Mouse (Mus musculus) heart, embryonic 14.5 days (tissue): Measurements from ENCODE around the gene Rrp12. TPM values are rescaled to one million over a fixed set of nuclear protein-coding genes. Genes with fewer than 3 reads are reported as not detected.
"Not testable (repeated sequence)": the region's sequence is repeated elsewhere in the genome, so short reads cannot be mapped to it uniquely, and the experiment has no call there.

Source experiments
- ATAC-seq: fragments of 200-750 bp; cut with Nextera tagmentation; 2 replicates; pipeline ENCODE4 v1.8.0; 2017; ENCODE audit warnings: low read depth, moderate TSS enrichment; ENCODE audit not compliant: insufficient number of reproducible peaks, insufficient read depth, low FRiP score
- H3K27ac ChIP-seq, 2 experiments: fragments of 200-500 bp in 1 of 2; fragments of 300-500 bp in 1 of 2; sonication (generic) in 1 of 2; replicated peaks in 1 of 2; 2 replicates each; pipeline ENCODE4 v1.5.1; 2012 to 2014; ENCODE audit warnings: low read depth in 2 of 2, low read length in 2 of 2, control low read depth in 1 of 2, mild to moderate bottlenecking in 1 of 2, mixed read lengths in 1 of 2; ENCODE audit not compliant: control insufficient read depth in 1 of 2, insufficient read depth in 1 of 2
- H3K27me3 ChIP-seq: fragments of 300-500 bp; sonication (generic); 2 replicates; pipeline ENCODE4 v1.6.1; 2014; ENCODE audit warnings: mild to moderate bottlenecking, low read length, control low read depth; ENCODE audit not compliant: control insufficient read depth, insufficient read depth
- H3K36me3 ChIP-seq: fragments of 300-500 bp; sonication (generic); 2 replicates; pipeline ENCODE4 v1.6.1; 2014; ENCODE audit warnings: mild to moderate bottlenecking, control low read depth, low read length, mixed read lengths; ENCODE audit not compliant: control insufficient read depth, insufficient read depth
- H3K4me1 ChIP-seq, 2 experiments: fragments of 200-500 bp in 1 of 2; fragments of 300-500 bp in 1 of 2; sonication (generic) in 1 of 2; 2 replicates each; pipeline ENCODE4 v1.6.1; 2012 to 2014; ENCODE audit warnings: low read length in 2 of 2, control low read depth in 1 of 2, mixed read lengths in 1 of 2; ENCODE audit not compliant: control insufficient read depth in 2 of 2, insufficient read depth in 2 of 2
- H3K4me2 ChIP-seq: fragments of 300-500 bp; sonication (generic); 2 replicates; pipeline ENCODE4 v1.6.1; 2014; ENCODE audit warnings: mild to moderate bottlenecking, low read length
- H3K4me3 ChIP-seq, 2 experiments: fragments of 200-500 bp in 1 of 2; fragments of 300-500 bp in 1 of 2; sonication (generic) in 1 of 2; 2 replicates each; pipeline ENCODE4 v1.5.1; 2012 to 2014; ENCODE audit warnings: low read length in 2 of 2, mild to moderate bottlenecking in 2 of 2, control low read depth in 1 of 2, low read depth in 1 of 2, moderate library complexity in 1 of 2; ENCODE audit not compliant: control insufficient read depth in 1 of 2, insufficient read depth in 1 of 2
- H3K9ac ChIP-seq: fragments of 300-500 bp; sonication (generic); 2 replicates; pipeline ENCODE4 v1.6.1; 2014; ENCODE audit warnings: mild to moderate bottlenecking, low read length
- H3K9me3 ChIP-seq: fragments of 300-500 bp; sonication (generic); 2 replicates; pipeline ENCODE4 v1.6.1; 2016; ENCODE audit warnings: low read length, control low read depth; ENCODE audit not compliant: control insufficient read depth
- WGBS: fragments of 180-500 bp; shearing (Covaris S2); extraction: QIAGEN DNeasy Blood & Tissue Kit; methylation state at CpG from one replicate; pipeline ENCODE4 v1.1.7; 2014; 5-methylcytosine and 5-hydroxymethylcytosine counted together
- polyA plus RNA-seq: library from polyadenylated mRNA; unstranded; fragments of >200 nt; fragmentation: Nextera tagmentation; extraction: Ambion mirVana; gene quantifications from 2 replicates; pipeline ENCODE4 v1.2.1, GENCODE M21; 2014

The Rrp12 gene
- polyA plus RNA-seq, 1 experiment from 2014 or later: 5.8 TPM

- Histone ChIP-seq H3K27ac (no peak overlapping the region), H3K4me3 (no peak overlapping the region), H3K36me3 (no peaks in the 10 kb centered on the region), H3K9me3 (no peaks in the 10 kb centered on the region), H3K4me1 (peaks cover 6 to 7% of the 10 kb centered on the region in 2 experiments; a peak in 3 of 4 replicates), H3K27me3 (no peaks in the 10 kb centered on the region; the same call in 1 of the 2 replicates), H3K4me2 (no peak overlapping the region), H3K9ac (no peak overlapping the region)
- no peak for ATAC-seq
- WGBS: 37% methylated on average over 14 of the region's 14 CpGs
Observed at GRCm38 (mm10) chr19:41850719-41851543, 45.0 kb downstream of the Rrp12 start.

DNA sequence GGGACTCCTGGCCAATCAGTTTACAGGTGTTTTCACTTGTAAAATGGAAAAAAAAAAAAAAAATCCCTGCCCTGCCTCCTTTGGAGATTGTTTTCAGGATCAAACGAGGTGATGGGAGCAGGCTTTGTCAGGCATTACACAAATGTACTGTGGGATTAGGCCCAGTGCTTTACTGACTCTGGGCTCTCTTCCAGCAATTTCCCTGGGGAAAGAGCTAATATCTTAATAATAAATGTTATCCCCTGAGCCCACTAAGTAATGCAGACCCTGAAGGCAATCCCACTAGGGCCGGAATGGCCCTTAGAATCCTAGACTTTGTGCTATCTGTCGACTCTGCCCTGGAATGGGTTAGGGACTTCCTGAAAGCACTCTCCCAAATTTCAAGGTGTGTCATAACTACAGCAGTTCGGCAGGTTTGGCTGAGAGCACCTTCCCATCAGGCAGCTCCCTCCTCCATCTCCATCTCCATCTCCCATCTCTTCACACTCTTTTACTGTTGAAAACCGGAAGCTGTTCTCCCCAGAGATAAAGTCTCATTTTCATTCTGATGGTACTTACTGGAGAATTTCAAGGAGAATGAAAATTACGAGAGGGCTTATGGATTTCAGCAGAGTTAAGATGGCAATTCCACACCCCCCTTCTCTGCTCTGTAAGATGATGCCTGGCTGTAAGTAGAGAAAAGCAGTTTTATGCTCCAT, 45.8 kb downstream of the Rrp12 start:
- no peak for ATAC-seq
- Histone ChIP-seq H3K9ac (no peak overlapping the region), H3K27ac (no peak overlapping the region), H3K36me3 (no peaks in the 10 kb centered on the region), H3K4me3 (no peak overlapping the region), H3K27me3 (no peaks in the 10 kb centered on the region; the same call in 1 of the 2 replicates), H3K4me2 (no peak overlapping the region), H3K4me1 (peaks cover 7 to 9% of the 10 kb centered on the region in 2 experiments; a peak in 3 of 4 replicates), H3K9me3 (no peaks in the 10 kb centered on the region)
- WGBS: 44% methylated on average over 6 of the region's 6 CpGs

GRCm38 (mm10) chr19:41847992-41848851, 47.8 kb downstream of the Rrp12 start, which contains the start of gene Frat2:
Frat2 (minus strand) TSS chr19:41848132.
- no peaks in the 10 kb centered on the region; the same call in 1 of the 2 replicates for H3K27me3 ChIP-seq
- under 1% methylated on average over 72 of the region's 72 CpGs for WGBS
- H3K4me2 ChIP-seq: peak within 1 kb of the TSS; percentile 97
- no peaks in the 10 kb centered on the region for H3K9me3 ChIP-seq
- no peaks in the 10 kb centered on the region for H3K36me3 ChIP-seq
- peak within 1 kb of the TSS; percentile 78 for H3K9ac ChIP-seq
- peaks cover 7 to 9% of the 10 kb centered on the region in 2 experiments; a peak in 3 of 4 replicates for H3K4me1 ChIP-seq
- ATAC-seq: peak; percentile 95
- H3K4me3 ChIP-seq: peak within 1 kb of the TSS; percentile 63 to 64
- H3K27ac ChIP-seq: peak within 1 kb of the TSS; percentile 88 to 92

DNA sequence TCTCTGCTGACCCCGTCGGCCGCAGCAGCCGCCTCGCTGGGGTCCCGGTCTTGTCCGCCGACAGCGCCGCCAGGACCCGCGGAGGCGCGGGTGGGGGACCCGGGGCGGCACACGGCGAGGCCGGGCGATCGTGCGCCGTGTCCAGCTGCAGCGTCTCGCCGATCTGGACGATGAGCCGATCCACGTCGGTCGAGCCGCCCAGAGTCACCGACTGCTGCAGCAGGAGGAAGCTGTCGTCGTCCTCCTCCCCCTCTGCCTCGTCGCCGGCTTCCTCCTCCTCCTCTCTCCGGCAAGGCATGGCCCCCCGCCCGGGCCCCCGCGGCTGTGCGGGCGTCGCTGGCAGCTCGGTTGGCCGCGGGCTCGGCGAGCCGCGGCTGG, 48.4 kb downstream of the Rrp12 start:
- H3K27me3 ChIP-seq, H3K36me3 ChIP-seq, H3K4me1 ChIP-seq, H3K9me3 ChIP-seq: not testable (repeated sequence)
- Histone ChIP-seq H3K4me2 (peak overlapping the region; percentile 97), H3K4me3 (peak overlapping the region; percentile 63 to 64), H3K27ac (peak overlapping the region; percentile 34 to 88; a peak in 3 of 4 replicates), H3K9ac (peak overlapping the region; percentile 78)
- 4% methylated on average over 16 of the region's 53 CpGs for WGBS
- peak; percentile 35 for ATAC-seq

GRCm38 (mm10) chr19:41847091-41847581, 48.8 kb downstream of the Rrp12 start:
- Histone ChIP-seq H3K4me2 (peak overlapping the region; percentile 97), H3K27me3 (no peaks in the 10 kb centered on the region; the same call in 1 of the 2 replicates), H3K4me3 (peak overlapping the region; percentile 63 to 64), H3K36me3 (no peaks in the 10 kb centered on the region), H3K9me3 (no peaks in the 10 kb centered on the region), H3K4me1 (peaks cover 7 to 9% of the 10 kb centered on the region in 2 experiments; a peak in 3 of 4 replicates), H3K27ac (peak overlapping the region; percentile 3 to 88; a peak in 3 of 4 replicates), H3K9ac (peak overlapping the region; percentile 78)
- ATAC-seq: peak; percentile 14; the same call in 1 of the 2 replicates
- WGBS: 0% methylated on average over 59 of the region's 64 CpGs

DNA sequence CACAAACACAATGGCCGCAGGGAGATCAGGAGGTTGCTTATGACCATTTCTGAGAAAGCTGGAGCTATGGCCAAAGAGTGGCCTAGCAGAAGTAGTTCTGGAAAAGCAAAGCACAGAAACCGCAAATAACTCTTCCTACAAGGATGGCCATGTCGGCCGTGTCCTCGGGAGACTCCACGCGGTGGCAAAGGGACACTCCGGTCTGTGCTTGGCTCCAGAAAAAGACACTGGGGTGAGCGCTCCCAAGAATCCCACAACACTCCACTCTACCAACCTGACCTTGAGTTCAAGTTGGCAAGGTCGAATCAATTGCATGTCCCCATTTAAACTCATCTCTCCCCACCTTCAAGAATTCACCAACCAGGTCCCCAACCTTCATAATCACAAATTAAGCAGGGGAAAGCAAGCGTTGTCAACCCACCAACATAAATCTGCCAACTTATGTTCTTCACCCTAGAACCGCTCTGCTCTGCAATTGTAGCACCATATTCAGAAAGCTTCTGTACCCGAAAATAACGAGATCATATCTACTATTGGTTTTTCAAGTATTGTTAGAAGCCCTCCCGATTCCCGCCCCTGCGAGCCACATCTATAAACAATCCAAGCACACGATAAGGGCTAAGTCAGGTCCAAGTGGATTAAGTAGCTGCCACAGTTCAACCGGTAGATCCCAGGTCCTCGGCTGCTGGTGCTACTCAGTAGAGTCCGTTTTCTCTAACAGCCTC, 49.4 kb downstream of the Rrp12 start:
- no peak overlapping the region for H3K27ac ChIP-seq
- no peaks in the 10 kb centered on the region for H3K36me3 ChIP-seq
- H3K27me3 ChIP-seq: no peaks in the 10 kb centered on the region; the same call in 1 of the 2 replicates
- peak overlapping the region; percentile 97 for H3K4me2 ChIP-seq
- WGBS: 8% methylated on average over 21 of the region's 21 CpGs
- H3K9me3 ChIP-seq: no peaks in the 10 kb centered on the region
- ATAC-seq: no peak
- peak overlapping the region; percentile 78 for H3K9ac ChIP-seq
- H3K4me1 ChIP-seq: peaks cover 7 to 9% of the 10 kb centered on the region in 2 experiments; a peak in 3 of 4 replicates
- H3K4me3 ChIP-seq: peak overlapping the region; percentile 63 to 64
